Mouse (Mus musculus) heart, embryonic 10.5 days (tissue): ENCODE measurements around the gene Bmp10. TPM values are rescaled to one million over a fixed set of nuclear protein-coding genes. Genes with fewer than 3 reads are reported as not detected.

Source experiments
- DNase-seq: peaks from one replicate; pipeline ENCODE4 v3.0.0-alpha.2; 2017; ENCODE audit warnings: low spot score
- H3K27ac ChIP-seq: fragments of 300-500 bp; sonication (generic); 2 replicates; pipeline ENCODE4 v1.5.1; 2016; ENCODE audit warnings: mild to moderate bottlenecking
- H3K27me3 ChIP-seq: fragments of 300-500 bp; sonication (generic); 2 replicates; pipeline ENCODE4 v1.6.1; 2016; ENCODE audit warnings: mild to moderate bottlenecking; ENCODE audit not compliant: poor library complexity, insufficient read depth, severe bottlenecking
- H3K36me3 ChIP-seq: fragments of 300-500 bp; sonication (generic); 2 replicates; pipeline ENCODE4 v1.6.1; 2016; ENCODE audit warnings: mild to moderate bottlenecking, moderate library complexity
- H3K4me1 ChIP-seq: fragments of 300-500 bp; sonication (generic); 2 replicates; pipeline ENCODE4 v1.6.1; 2016; ENCODE audit warnings: mild to moderate bottlenecking
- H3K4me3 ChIP-seq: fragments of 300-500 bp; sonication (generic); 2 replicates; pipeline ENCODE4 v1.5.1; 2016; ENCODE audit warnings: mild to moderate bottlenecking, moderate library complexity
- H3K9me3 ChIP-seq: fragments of 300-500 bp; sonication (generic); 2 replicates; pipeline ENCODE4 v1.6.1; 2016; ENCODE audit warnings: mild to moderate bottlenecking, moderate library complexity
- WGBS: fragments of 180-500 bp; shearing (Covaris S2); methylation state at CpG from one replicate; pipeline ENCODE4 v1.1.7; 2016; 5-methylcytosine and 5-hydroxymethylcytosine counted together
- polyA plus RNA-seq: library from polyadenylated mRNA; unstranded; fragments of >200 nt; fragmentation: Nextera tagmentation; extraction: Ambion mirVana; gene quantifications from 2 replicates; pipeline ENCODE4 v1.2.1, GENCODE M21; 2016

The Bmp10 gene
- polyA plus RNA-seq, 1 experiment from 2014 or later, result 4.5 TPM

GRCm38 (mm10) chr6:87412011-87412410, 16.8 kb upstream of the Bmp10 start:
- H3K27me3 ChIP-seq, result 0 out of 2 replicates have a peak, but pooled peaks cover 5% of the 10 kb centered on the region
- no peak overlapping the region for H3K27ac ChIP-seq
- H3K4me1 ChIP-seq, result 0 out of 2 replicates have a peak, but pooled peaks cover 13% of the 10 kb centered on the region
- no peak overlapping the region for H3K4me3 ChIP-seq
- 25% methylated on average over 3 of the region's 3 CpGs for WGBS
- H3K9me3 ChIP-seq, result no peaks in the 10 kb centered on the region
- DNase-seq, result no peak
- no peaks in the 10 kb centered on the region for H3K36me3 ChIP-seq

- 31% methylated on average over 7 of the region's 7 CpGs for WGBS
- peak overlapping the region; percentile 71 for H3K27ac ChIP-seq
- peak overlapping the region; percentile 25; the same call in 1 of the 2 replicates for H3K4me3 ChIP-seq
- H3K36me3 ChIP-seq, result no peaks in the 10 kb centered on the region
- peaks cover 55% of the 10 kb centered on the region for H3K4me1 ChIP-seq
- no peaks in the 10 kb centered on the region for H3K9me3 ChIP-seq
- DNase-seq, result no peak
- H3K27me3 ChIP-seq, result peaks cover 11% of the 10 kb centered on the region; the same call in 1 of the 2 replicates
Observed at GRCm38 (mm10) chr6:87422304-87422703, 6.5 kb upstream of the Bmp10 start.

- Histone ChIP-seq H3K9me3 (no peaks in the 10 kb centered on the region), H3K36me3 (no peaks in the 10 kb centered on the region), H3K27me3 (peaks cover 8% of the 10 kb centered on the region; the same call in 1 of the 2 replicates), H3K4me1 (peaks cover 64% of the 10 kb centered on the region), H3K27ac (no peak overlapping the region), H3K4me3 (0 out of 2 replicates have a peak overlapping the region, but pooled peaks have one; percentile 12)
- peak; percentile 82 for DNase-seq
- WGBS, result 28% methylated on average over 19 of the region's 19 CpGs
Observed at GRCm38 (mm10) chr6:87424037-87424816, 4.6 kb upstream of the Bmp10 start.

- 46% methylated on average over 5 of the region's 5 CpGs for WGBS
- H3K4me3 ChIP-seq, result no peak overlapping the region
- peaks cover 51% of the 10 kb centered on the region for H3K4me1 ChIP-seq
- H3K36me3 ChIP-seq, result no peaks in the 10 kb centered on the region
- DNase-seq, result no peak
- H3K27me3 ChIP-seq, result no peaks in the 10 kb centered on the region
- no peaks in the 10 kb centered on the region for H3K9me3 ChIP-seq
- peak overlapping the region; percentile 25; the same call in 1 of the 2 replicates for H3K27ac ChIP-seq
Observed at GRCm38 (mm10) chr6:87426954-87427353, 1.8 kb upstream of the Bmp10 start.

- 42% methylated on average over 8 of the region's 8 CpGs for WGBS
- Histone ChIP-seq H3K9me3 (no peaks in the 10 kb centered on the region), H3K27me3 (no peaks in the 10 kb centered on the region), H3K4me1 (peaks cover 47% of the 10 kb centered on the region), H3K27ac (peak overlapping the region; percentile 43; the same call in 1 of the 2 replicates), H3K4me3 (0 out of 2 replicates have a peak overlapping the region, but pooled peaks have one; percentile 1), H3K36me3 (no peaks in the 10 kb centered on the region)
- no peak for DNase-seq
Observed at GRCm38 (mm10) chr6:87427616-87428015, 1.2 kb upstream of the Bmp10 start.

- Histone ChIP-seq H3K36me3 (peaks cover 17% of the 10 kb centered on the region), H3K4me1 (peaks cover 44% of the 10 kb centered on the region), H3K27ac (no peak overlapping the region), H3K9me3 (no peaks in the 10 kb centered on the region), H3K4me3 (no peak overlapping the region), H3K27me3 (no peaks in the 10 kb centered on the region)
- DNase-seq, result no peak
- 77% methylated on average over 3 of the region's 3 CpGs for WGBS
Observed at GRCm38 (mm10) chr6:87435791-87436190, 7.0 kb downstream of the Bmp10 start.

GRCm38 (mm10) chr6:87436745-87437144, 8.0 kb downstream of the Bmp10 start:
- no peak overlapping the region for H3K4me3 ChIP-seq
- WGBS, result 52% methylated on average over 8 of the region's 8 CpGs
- H3K9me3 ChIP-seq, result no peaks in the 10 kb centered on the region
- H3K4me1 ChIP-seq, result peaks cover 53% of the 10 kb centered on the region
- DNase-seq, result no peak
- 0 out of 2 replicates have a peak overlapping the region, but pooled peaks have one; percentile 10 for H3K27ac ChIP-seq
- H3K36me3 ChIP-seq, result peaks cover 17% of the 10 kb centered on the region
- no peaks in the 10 kb centered on the region for H3K27me3 ChIP-seq

GRCm38 (mm10) chr6:87443253-87443652, 14.5 kb downstream of the Bmp10 start:
- 24% methylated on average over 11 of the region's 11 CpGs for WGBS
- Histone ChIP-seq H3K4me3 (peak overlapping the region; percentile 10; the same call in 1 of the 2 replicates), H3K9me3 (no peaks in the 10 kb centered on the region), H3K27me3 (peaks cover 11% of the 10 kb centered on the region; the same call in 1 of the 2 replicates), H3K27ac (peak overlapping the region; percentile 56; the same call in 1 of the 2 replicates), H3K36me3 (no peaks in the 10 kb centered on the region), H3K4me1 (peaks cover 47% of the 10 kb centered on the region)
- peak; percentile 92 for DNase-seq

- no peak for DNase-seq
- H3K27me3 ChIP-seq, result peaks cover 16% of the 10 kb centered on the region; the same call in 1 of the 2 replicates
- peaks cover 57% of the 10 kb centered on the region for H3K4me1 ChIP-seq
- WGBS, result 74% methylated on average over 7 of the region's 7 CpGs
- no peak overlapping the region for H3K4me3 ChIP-seq
- H3K27ac ChIP-seq, result no peak overlapping the region
- no peaks in the 10 kb centered on the region for H3K9me3 ChIP-seq
- no peaks in the 10 kb centered on the region for H3K36me3 ChIP-seq
Observed at GRCm38 (mm10) chr6:87445222-87445621, 16.4 kb downstream of the Bmp10 start.

- no peaks in the 10 kb centered on the region for H3K9me3 ChIP-seq
- H3K4me1 ChIP-seq, result peaks cover 40% of the 10 kb centered on the region
- no peaks in the 10 kb centered on the region for H3K36me3 ChIP-seq
- no peak for DNase-seq
- no peak overlapping the region for H3K4me3 ChIP-seq
- peaks cover 25% of the 10 kb centered on the region for H3K27me3 ChIP-seq
- H3K27ac ChIP-seq, result no peak overlapping the region
- 91% methylated on average over 4 of the region's 4 CpGs for WGBS
Observed at GRCm38 (mm10) chr6:87447217-87447616, 18.4 kb downstream of the Bmp10 start.

- H3K4me3 ChIP-seq, result no peak overlapping the region
- H3K27ac ChIP-seq, result peak overlapping the region; percentile 73; the same call in 1 of the 2 replicates
- DNase-seq, result no peak
- 67% methylated on average over 3 of the region's 3 CpGs for WGBS
- H3K4me1 ChIP-seq, result peaks cover 23% of the 10 kb centered on the region
- no peaks in the 10 kb centered on the region for H3K9me3 ChIP-seq
- peaks cover 25% of the 10 kb centered on the region for H3K27me3 ChIP-seq
- no peaks in the 10 kb centered on the region for H3K36me3 ChIP-seq
Observed at GRCm38 (mm10) chr6:87449534-87449933, 20.7 kb downstream of the Bmp10 start.

GRCm38 (mm10) chr6:87451016-87451415, 22.2 kb downstream of the Bmp10 start:
- WGBS, result 42% methylated on average over 3 of the region's 3 CpGs
- peaks cover 25% of the 10 kb centered on the region for H3K27me3 ChIP-seq
- H3K4me1 ChIP-seq, result peaks cover 23% of the 10 kb centered on the region
- H3K9me3 ChIP-seq, result no peaks in the 10 kb centered on the region
- no peak overlapping the region for H3K27ac ChIP-seq
- H3K36me3 ChIP-seq, result no peaks in the 10 kb centered on the region
- DNase-seq, result no peak
- no peak overlapping the region for H3K4me3 ChIP-seq

- no peak overlapping the region for H3K4me3 ChIP-seq
- H3K27me3 ChIP-seq, result peaks cover 23% of the 10 kb centered on the region
- no peaks in the 10 kb centered on the region for H3K9me3 ChIP-seq
- no peak overlapping the region for H3K27ac ChIP-seq
- no peaks in the 10 kb centered on the region for H3K36me3 ChIP-seq
- 66% methylated on average over 3 of the region's 3 CpGs for WGBS
- DNase-seq, result no peak
- H3K4me1 ChIP-seq, result peaks cover 20% of the 10 kb centered on the region
Observed at GRCm38 (mm10) chr6:87451771-87452170, 23.0 kb downstream of the Bmp10 start.
